Mouse (Mus musculus): Measurements from ENCODE around the gene AY761184.
"Not testable (repeated sequence)": the region's sequence is repeated elsewhere in the genome, so short reads cannot be mapped to it uniquely, and the experiment has no call there.

The AY761184 gene

GRCm38 (mm10) chr8:21703545-21703944, at the start of gene AY761184:
AY761184 (minus strand) TSS chr8:21703645.
- not testable (repeated sequence) for DNase-seq

DNA sequence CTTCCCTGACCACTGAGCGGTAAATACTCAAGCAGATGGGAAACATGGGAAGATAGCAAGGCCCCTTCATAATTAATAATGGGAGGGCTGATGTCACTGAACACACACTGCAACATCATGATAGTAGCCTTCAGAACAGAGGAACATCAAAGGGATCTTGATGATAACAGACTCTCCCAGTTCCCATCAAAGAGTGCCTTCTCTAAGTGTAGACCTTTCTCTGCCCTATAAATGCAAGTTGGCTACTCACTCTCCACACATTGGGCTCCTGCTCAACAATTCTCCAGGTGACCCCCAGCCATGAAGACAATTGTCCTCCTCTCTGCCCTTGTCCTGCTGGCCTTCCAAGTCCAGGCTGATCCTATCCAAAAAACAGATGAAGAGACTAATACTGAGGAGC, 37.9 kb downstream of the AY761184 start, which contains the start of gene Defa34:
Defa34 (plus strand) TSS at position 301 of the 400 bp plus-strand sequence.
- DNase-seq = not testable (repeated sequence)

GRCm38 (mm10) chr8:21655480-21655879, 48.0 kb downstream of the AY761184 start, which contains the start of gene Defa17:
Defa17 (plus strand) TSS chr8:21655780.
- not testable (repeated sequence) for DNase-seq

Data from cerebellum, adult 11-12 months (tissue).